Mouse (Mus musculus): ENCODE measurements around the gene Efnb3. TPM values are rescaled to one million over a fixed set of nuclear protein-coding genes. Genes with fewer than 3 reads are reported as not detected.

The Efnb3 gene
- polyA plus RNA-seq, 1 experiment: 0.36 TPM

- Histone ChIP-seq H3ac (ENCODE audit: control insufficient read depth, insufficient read length) (no peak overlapping the region), H3K27me3 (ENCODE audit: control insufficient read depth, insufficient read depth, insufficient read length) (no peaks in the 10 kb centered on the region), H3K4me2 (ENCODE audit: low read depth) (no peak overlapping the region), H3K4me3 (no peak overlapping the region), H3K36me3 (ENCODE audit: control insufficient read depth, insufficient read depth) (peaks cover 3% of the 10 kb centered on the region), H3K79me2 (ENCODE audit: control insufficient read depth, insufficient read depth) (peaks cover 46% of the 10 kb centered on the region)
- TF ChIP-seq MAX (IDR thresholded peaks at IDR 0.05; ENCODE audit: low read depth): no peak
- TF ChIP-seq E2F4 (IDR thresholded peaks at IDR 0.05; ENCODE audit: insufficient read depth): no peak
Observed at GRCm38 (mm10) chr11:69576307-69576706, 16.3 kb upstream of the Efnb3 start.

GRCm38 (mm10) chr11:69575220-69575619 lies 15.2 kb upstream of the Efnb3 start:
- Histone ChIP-seq H3K36me3 (ENCODE audit: control insufficient read depth, insufficient read depth) (peaks cover 6% of the 10 kb centered on the region), H3ac (ENCODE audit: control insufficient read depth, insufficient read length) (no peak overlapping the region), H3K4me2 (ENCODE audit: low read depth) (no peak overlapping the region), H3K79me2 (ENCODE audit: control insufficient read depth, insufficient read depth) (peaks cover 44% of the 10 kb centered on the region), H3K4me3 (no peak overlapping the region), H3K27me3 (ENCODE audit: control insufficient read depth, insufficient read depth, insufficient read length) (no peaks in the 10 kb centered on the region)
- TF ChIP-seq SRF (IDR thresholded peaks at IDR 0.05; ENCODE audit: control insufficient read depth, insufficient read length, low read depth) (no peak), MYOD1 (IDR thresholded peaks at IDR 0.05; ENCODE audit: control insufficient read depth in 1 of 3, insufficient read length in 2 of 3, low read depth in 2 of 3) (no peak), USF1 (IDR thresholded peaks at IDR 0.05; ENCODE audit: low read depth) (no peak), MAX (IDR thresholded peaks at IDR 0.05; ENCODE audit: low read depth) (no peak), CEBPB (IDR thresholded peaks at IDR 0.05; ENCODE audit: insufficient read depth, poor library complexity, severe bottlenecking) (no peak), MYOG (IDR thresholded peaks at IDR 0.05; ENCODE audit: control insufficient read depth in 1 of 3, insufficient read depth in 1 of 3, insufficient read length in 2 of 3, low read depth in 2 of 3) (no peak)

- no peak overlapping the region for H3ac ChIP-seq (ENCODE audit: control insufficient read depth, insufficient read length)
- H3K4me2 ChIP-seq (ENCODE audit: low read depth): no peak overlapping the region
- H3K79me2 ChIP-seq (ENCODE audit: control insufficient read depth, insufficient read depth): no peaks in the 10 kb centered on the region
- peaks cover 11% of the 10 kb centered on the region for H3K36me3 ChIP-seq (ENCODE audit: control insufficient read depth, insufficient read depth)
- H3K27me3 ChIP-seq (ENCODE audit: control insufficient read depth, insufficient read depth, insufficient read length): no peaks in the 10 kb centered on the region
- no peak overlapping the region for H3K4me3 ChIP-seq
- TF ChIP-seq E2F4 (IDR thresholded peaks at IDR 0.05; ENCODE audit: insufficient read depth): no peak
- TF ChIP-seq POLR2AphosphoS2 (IDR thresholded peaks at IDR 0.05; ENCODE audit: insufficient read length, low read depth): no peak
- TF ChIP-seq POLR2A (IDR thresholded peaks at IDR 0.05; ENCODE audit: insufficient read length, low read depth): no peak
- no peak for TF ChIP-seq REST (IDR thresholded peaks at IDR 0.05; ENCODE audit: insufficient read depth, insufficient read length)
Observed at GRCm38 (mm10) chr11:69565131-69565530, 5.1 kb upstream of the Efnb3 start.

- no peak overlapping the region for H3K4me2 ChIP-seq (ENCODE audit: low read depth)
- H3K27me3 ChIP-seq (ENCODE audit: control insufficient read depth, insufficient read depth, insufficient read length): no peaks in the 10 kb centered on the region
- TF ChIP-seq MYOD1 (IDR thresholded peaks at IDR 0.05; ENCODE audit: control insufficient read depth in 1 of 3, insufficient read length in 2 of 3, low read depth in 2 of 3) (no peak), POLR2A (IDR thresholded peaks at IDR 0.05; ENCODE audit: insufficient read length, low read depth) (no peak), E2F4 (IDR thresholded peaks at IDR 0.05; ENCODE audit: insufficient read depth) (no peak), MAX (IDR thresholded peaks at IDR 0.05; ENCODE audit: low read depth) (no peak), TCF12 (IDR thresholded peaks at IDR 0.05; ENCODE audit: insufficient read depth, poor library complexity, severe bottlenecking) (no peak)
- no peak overlapping the region for H3K4me3 ChIP-seq
- no peaks in the 10 kb centered on the region for H3K79me2 ChIP-seq (ENCODE audit: control insufficient read depth, insufficient read depth)
- peaks cover 11% of the 10 kb centered on the region for H3K36me3 ChIP-seq (ENCODE audit: control insufficient read depth, insufficient read depth)
- H3ac ChIP-seq (ENCODE audit: control insufficient read depth, insufficient read length): no peak overlapping the region
Observed at GRCm38 (mm10) chr11:69564391-69564790, 4.4 kb upstream of the Efnb3 start.

GRCm38 (mm10) chr11:69563373-69563772 lies 3.4 kb upstream of the Efnb3 start:
- Histone ChIP-seq H3K27me3 (ENCODE audit: control insufficient read depth, insufficient read depth, insufficient read length) (no peaks in the 10 kb centered on the region), H3K4me3 (no peak overlapping the region), H3ac (ENCODE audit: control insufficient read depth, insufficient read length) (no peak overlapping the region), H3K4me2 (ENCODE audit: low read depth) (no peak overlapping the region), H3K79me2 (ENCODE audit: control insufficient read depth, insufficient read depth) (no peaks in the 10 kb centered on the region), H3K36me3 (ENCODE audit: control insufficient read depth, insufficient read depth) (peaks cover 11% of the 10 kb centered on the region)
- no peak for TF ChIP-seq SRF (IDR thresholded peaks at IDR 0.05; ENCODE audit: control insufficient read depth, insufficient read length, low read depth)

GRCm38 (mm10) chr11:69560896-69561854 lies 1.2 kb upstream of the Efnb3 start:
- no peak overlapping the region for H3K4me3 ChIP-seq

More at GRCm38 (mm10) chr11:69560896-69561854, 1.2 kb upstream of the Efnb3 start:
- Histone ChIP-seq H3ac (ENCODE audit: control insufficient read depth, insufficient read length) (no peak overlapping the region), H3K27me3 (ENCODE audit: control insufficient read depth, insufficient read depth, insufficient read length) (no peaks in the 10 kb centered on the region), H3K36me3 (ENCODE audit: control insufficient read depth, insufficient read depth) (peaks cover 11% of the 10 kb centered on the region), H3K4me2 (ENCODE audit: low read depth) (no peak overlapping the region), H3K79me2 (ENCODE audit: control insufficient read depth, insufficient read depth) (no peaks in the 10 kb centered on the region)
- no peak for TF ChIP-seq CEBPB (IDR thresholded peaks at IDR 0.05; ENCODE audit: insufficient read depth, poor library complexity, severe bottlenecking)
- no peak for TF ChIP-seq MYOD1 (IDR thresholded peaks at IDR 0.05; ENCODE audit: control insufficient read depth in 1 of 3, insufficient read length in 2 of 3, low read depth in 2 of 3)
- TF ChIP-seq TCF12 (IDR thresholded peaks at IDR 0.05; ENCODE audit: insufficient read depth, poor library complexity, severe bottlenecking): no peak
- no peak for TF ChIP-seq MAX (IDR thresholded peaks at IDR 0.05; ENCODE audit: low read depth)
- no peak for TF ChIP-seq REST (IDR thresholded peaks at IDR 0.05; ENCODE audit: insufficient read depth, insufficient read length)
- no peak for TF ChIP-seq USF1 (IDR thresholded peaks at IDR 0.05; ENCODE audit: low read depth)
- TF ChIP-seq TCF3 (IDR thresholded peaks at IDR 0.05; ENCODE audit: insufficient read length, low read depth): no peak
- no peak for TF ChIP-seq POLR2AphosphoS2 (IDR thresholded peaks at IDR 0.05; ENCODE audit: insufficient read length, low read depth)
- TF ChIP-seq SRF (IDR thresholded peaks at IDR 0.05; ENCODE audit: control insufficient read depth, insufficient read length, low read depth): no peak
- no peak for TF ChIP-seq MYOG (IDR thresholded peaks at IDR 0.05; ENCODE audit: control insufficient read depth in 1 of 3, insufficient read depth in 1 of 3, insufficient read length in 2 of 3, low read depth in 2 of 3)
- no peak for TF ChIP-seq E2F4 (IDR thresholded peaks at IDR 0.05; ENCODE audit: insufficient read depth)
- TF ChIP-seq POLR2A (IDR thresholded peaks at IDR 0.05; ENCODE audit: insufficient read length, low read depth): no peak

Data from myocyte (in vitro differentiated cells).